9 mouse cellular contexts compared by ENCODE assay signal in genomic region chr13:112734906-112735713, GRCm38 (mm10).
DNase-seq lines count a peak whose midpoint lies in the region; ATAC-seq and TF ChIP-seq lines count a peak whose summit lies in the region.
"Had no signal": no experiment of that assay in that cellular context is flagged by ENCODE, and none has a peak within 500 bp of the region (broad histone marks: within the 10 kb centered on the region; RNA-seq: fewer than 3 reads in every experiment).

No protein-coding gene starts in this region.

- no peak overlapping the region for H3K4me2 ChIP-seq in heart, postnatal 0 days (ENCODE audit: low read depth, low read length)
- H3K4me2 ChIP-seq in liver, embryonic 16.5 days (ENCODE audit: low read depth, low read length) = no peak overlapping the region
- no peak overlapping the region for H3K4me2 ChIP-seq in hindbrain, embryonic 11.5 days (replicated peaks; ENCODE audit: low read depth, low read length)
- H3K4me2 ChIP-seq: neural tube, embryonic 12.5 days had no signal

- H3K9me3 ChIP-seq in heart, postnatal 0 days (replicated peaks; ENCODE audit: control insufficient read depth, low read length) = no peaks in the 10 kb centered on the region
- H3K9me3 ChIP-seq in liver, embryonic 16.5 days (replicated peaks; ENCODE audit: control insufficient read depth, low read length) = no peaks in the 10 kb centered on the region
- no peaks in the 10 kb centered on the region for H3K9me3 ChIP-seq in hindbrain, embryonic 11.5 days (ENCODE audit: control insufficient read depth, low read length)
- H3K9me3 ChIP-seq: neural tube, embryonic 12.5 days had no signal

- no peak overlapping the region for H3K4me3 ChIP-seq in heart, postnatal 0 days (ENCODE audit: low read depth, low read length)
- H3K4me3 ChIP-seq in liver, embryonic 16.5 days (ENCODE audit: low read depth, low read length) = no peak overlapping the region
- H3K4me3 ChIP-seq in hindbrain, embryonic 11.5 days (ENCODE audit: low read depth, low read length) = no peak overlapping the region
- H3K4me3 ChIP-seq: neural tube, embryonic 12.5 days had no signal

- TF ChIP-seq EP300 in heart, postnatal 0 days (IDR thresholded peaks at IDR 0.05; ENCODE audit: low read depth) = no peak

- no peaks in the 10 kb centered on the region for H3K4me1 ChIP-seq in heart, postnatal 0 days (ENCODE audit: control insufficient read depth, insufficient read depth)
- H3K4me1 ChIP-seq in liver, embryonic 16.5 days (ENCODE audit: control insufficient read depth, low read depth, low read length) = peaks cover 6% of the 10 kb centered on the region; the same call in 1 of the 2 replicates
- no peaks in the 10 kb centered on the region for H3K4me1 ChIP-seq in hindbrain, embryonic 11.5 days (replicated peaks; ENCODE audit: control insufficient read depth, insufficient read depth, low read length)
- H3K4me1 ChIP-seq: neural tube, embryonic 12.5 days had no signal

- peak; percentile 59 for DNase-seq in adrenal gland, postnatal 10 days
- DNase-seq in adrenal gland, postnatal 4 days (ENCODE audit: low spot score in 2 of 2) = no peak
- DNase-seq in A20 (ENCODE audit: low read depth, low spot score) = peak; percentile 68
- DNase-seq in heart, postnatal 0 days (ENCODE audit: low spot score) = peak; percentile 43
- DNase-seq in cerebellum, postnatal 14 days = no peak
- no peak for DNase-seq in embryo, embryonic 10.5 days (ENCODE audit: low spot score)
- DNase-seq in hindbrain, embryonic 11.5 days (ENCODE audit: low spot score) = no peak

- TF ChIP-seq CTCF in heart, postnatal 0 days (IDR thresholded peaks at IDR 0.05; ENCODE audit: low read depth) = no peak

- 73% methylated on average over 14 of the region's 14 CpGs for WGBS in heart, postnatal 0 days
- WGBS in liver, embryonic 16.5 days (ENCODE audit: insufficient replicate concordance) = 59% methylated on average over 14 of the region's 14 CpGs
- WGBS in hindbrain, embryonic 11.5 days = 77% methylated on average over 14 of the region's 14 CpGs

- H3K9ac ChIP-seq in heart, postnatal 0 days (replicated peaks; ENCODE audit: low read depth, low read length) = no peak overlapping the region
- no peak overlapping the region for H3K9ac ChIP-seq in liver, embryonic 16.5 days (ENCODE audit: low read depth, low read length)
- H3K9ac ChIP-seq in hindbrain, embryonic 11.5 days (ENCODE audit: low read depth, low read length) = no peak overlapping the region
- H3K9ac ChIP-seq: neural tube, embryonic 12.5 days had no signal

- 0 out of 2 replicates have a peak, but pooled peaks cover 7% of the 10 kb centered on the region for H3K36me3 ChIP-seq in heart, postnatal 0 days (replicated peaks; ENCODE audit: control insufficient read depth, insufficient read depth, low read length)
- H3K36me3 ChIP-seq in liver, embryonic 16.5 days (ENCODE audit: control insufficient read depth, insufficient read depth) = no peaks in the 10 kb centered on the region
- no peaks in the 10 kb centered on the region for H3K36me3 ChIP-seq in hindbrain, embryonic 11.5 days (ENCODE audit: control insufficient read depth, insufficient read depth, low read length)

- H3K27me3 ChIP-seq in heart, postnatal 0 days (ENCODE audit: control insufficient read depth, insufficient read depth, low read length) = no peaks in the 10 kb centered on the region
- no peaks in the 10 kb centered on the region for H3K27me3 ChIP-seq in liver, embryonic 16.5 days (ENCODE audit: control insufficient read depth, insufficient read depth, low read depth, low read length)
- H3K27me3 ChIP-seq in hindbrain, embryonic 11.5 days (ENCODE audit: control insufficient read depth, insufficient read depth, low read length) = no peaks in the 10 kb centered on the region
- H3K27me3 ChIP-seq: neural tube, embryonic 12.5 days had no signal

- no peak overlapping the region for H3K27ac ChIP-seq in heart, postnatal 0 days (ENCODE audit: low read depth)
- H3K27ac ChIP-seq in liver, embryonic 16.5 days (ENCODE audit: low read length) = no peak overlapping the region
- no peak overlapping the region for H3K27ac ChIP-seq in hindbrain, embryonic 11.5 days (ENCODE audit: low read depth, low read length)
- H3K27ac ChIP-seq: neural tube, embryonic 12.5 days had no signal

- ATAC-seq in heart, postnatal 0 days (ENCODE audit: insufficient read depth, low read depth) = 0 out of 2 replicates have a peak, but pooled peaks have one; percentile 44
- ATAC-seq in liver, embryonic 16.5 days (ENCODE audit: low read depth) = peak; percentile 61
- ATAC-seq in hindbrain, embryonic 11.5 days (ENCODE audit: low FRiP score) = no peak

Comparison
In these comparisons a context has a peak if more than half of its experiments do, and no peak if none do; other contexts are left out.
1. DNase-seq: peak in adrenal gland, postnatal 10 days (single experiment), A20 (single experiment) and heart, postnatal 0 days (single experiment); none in adrenal gland, postnatal 4 days (0 of 2), cerebellum, postnatal 14 days (0 of 2), embryo, embryonic 10.5 days (single experiment) and hindbrain, embryonic 11.5 days (single experiment).